8 mouse cellular contexts compared by ENCODE assay signal in the genomic region with DNA sequence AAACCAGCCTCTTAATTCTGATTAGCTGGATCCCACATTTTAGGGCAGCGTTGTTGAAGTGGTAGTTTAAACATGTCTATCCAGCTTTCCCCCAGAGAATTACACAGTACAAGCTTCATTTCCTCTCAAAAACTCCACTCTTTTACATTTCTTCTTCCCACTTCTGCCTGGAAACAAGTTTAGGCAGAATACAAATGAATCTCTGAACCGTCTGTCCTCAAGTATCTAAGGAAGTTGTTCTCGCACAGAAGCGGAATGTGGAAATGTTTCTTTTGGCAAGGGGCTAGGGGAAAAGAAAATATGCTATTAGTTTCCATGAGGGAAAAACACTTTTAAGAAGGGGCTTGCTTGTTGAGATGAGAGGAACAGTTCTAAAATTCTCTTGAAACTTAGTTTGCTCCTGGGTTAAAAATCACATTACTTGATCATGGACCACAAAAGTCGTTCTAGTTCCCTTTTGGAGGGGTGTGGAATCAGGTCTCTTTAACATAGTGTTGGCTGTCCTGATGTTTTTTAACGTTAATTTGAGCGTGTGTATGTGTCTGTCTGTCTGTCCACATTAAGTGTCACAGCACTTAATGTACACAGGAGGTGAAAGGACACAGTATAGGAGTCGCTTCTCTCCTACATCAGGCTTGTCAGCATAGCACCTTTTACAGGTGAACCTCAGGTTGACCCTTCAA. TPM values are rescaled to one million over a fixed set of nuclear protein-coding genes. Genes with fewer than 3 reads are reported as not detected.
DNase-seq lines count a peak whose midpoint lies in the region; ATAC-seq lines count a peak whose summit lies in the region.

No protein-coding gene starts in this region.

- H3K27me3 ChIP-seq in embryonic facial prominence, embryonic 12.5 days: no peaks in the 10 kb centered on the region
- no peaks in the 10 kb centered on the region for H3K27me3 ChIP-seq in hindbrain, embryonic 15.5 days
- H3K27me3 ChIP-seq in midbrain, embryonic 11.5 days (ENCODE audit: control insufficient read depth, insufficient read depth, low read length): no peaks in the 10 kb centered on the region

- ATAC-seq in embryonic facial prominence, embryonic 12.5 days (ENCODE audit: insufficient number of reproducible peaks, insufficient read depth, low FRiP score, low TSS enrichment): no peak
- no peak for ATAC-seq in hindbrain, embryonic 15.5 days (ENCODE audit: low FRiP score, low read depth)
- ATAC-seq in midbrain, embryonic 11.5 days (ENCODE audit: low FRiP score): no peak

- peak; percentile 66 to 68 for DNase-seq in heart, adult 18-20 months
- no peak for DNase-seq in heart, adult 11 months
- DNase-seq in midbrain, embryonic 11.5 days (ENCODE audit: low spot score, missing footprints): peak; percentile 79
- no peak for DNase-seq in urinary bladder, adult 2 months (ENCODE audit: low spot score)
- DNase-seq in adrenal gland, postnatal 10 days: no peak
- DNase-seq in right cerebral cortex, postnatal 36 days (ENCODE audit: low spot score in 2 of 2): no peak

- no peaks in the 10 kb centered on the region for H3K36me3 ChIP-seq in embryonic facial prominence, embryonic 12.5 days
- H3K36me3 ChIP-seq in hindbrain, embryonic 15.5 days: no peaks in the 10 kb centered on the region
- no peaks in the 10 kb centered on the region for H3K36me3 ChIP-seq in midbrain, embryonic 11.5 days (ENCODE audit: control insufficient read depth, insufficient read depth, low read length)

- WGBS in embryonic facial prominence, embryonic 12.5 days: 21% methylated on average over 8 of the region's 8 CpGs
- 31% methylated on average over 8 of the region's 8 CpGs for WGBS in hindbrain, embryonic 15.5 days
- whole genome bisulfite sequencing in midbrain, embryonic 11.5 days: 37% methylated on average over 8 of the region's 8 CpGs

- peak overlapping the region; percentile 100 for H3K27ac ChIP-seq in embryonic facial prominence, embryonic 12.5 days
- H3K27ac ChIP-seq in hindbrain, embryonic 15.5 days (replicated peaks): peak overlapping the region; percentile 100
- H3K27ac ChIP-seq in midbrain, embryonic 11.5 days (ENCODE audit: low read depth, low read length): peak overlapping the region; percentile 52

- H3K4me2 ChIP-seq in embryonic facial prominence, embryonic 12.5 days (replicated peaks): peak overlapping the region; percentile 58
- peak overlapping the region; percentile 59 for H3K4me2 ChIP-seq in hindbrain, embryonic 15.5 days
- peak overlapping the region; percentile 56 for H3K4me2 ChIP-seq in midbrain, embryonic 11.5 days

- peak overlapping the region; percentile 100 for H3K4me3 ChIP-seq in embryonic facial prominence, embryonic 12.5 days
- peak overlapping the region; percentile 86 for H3K4me3 ChIP-seq in hindbrain, embryonic 15.5 days
- peak overlapping the region; percentile 100 for H3K4me3 ChIP-seq in midbrain, embryonic 11.5 days (ENCODE audit: low read depth, low read length)

- H3K9ac ChIP-seq in embryonic facial prominence, embryonic 12.5 days: peak overlapping the region; percentile 69
- H3K9ac ChIP-seq in hindbrain, embryonic 15.5 days: peak overlapping the region; percentile 57
- H3K9ac ChIP-seq in midbrain, embryonic 11.5 days (ENCODE audit: low read length): peak overlapping the region; percentile 68

- no peaks in the 10 kb centered on the region for H3K9me3 ChIP-seq in embryonic facial prominence, embryonic 12.5 days
- H3K9me3 ChIP-seq in hindbrain, embryonic 15.5 days: no peaks in the 10 kb centered on the region
- H3K9me3 ChIP-seq in midbrain, embryonic 11.5 days (ENCODE audit: control insufficient read depth, low read length): no peaks in the 10 kb centered on the region

- H3K4me1 ChIP-seq in embryonic facial prominence, embryonic 12.5 days: peaks cover 6% of the 10 kb centered on the region; the same call in 1 of the 2 replicates
- peaks cover 9% of the 10 kb centered on the region for H3K4me1 ChIP-seq in hindbrain, embryonic 15.5 days (replicated peaks)
- H3K4me1 ChIP-seq in midbrain, embryonic 11.5 days (ENCODE audit: control insufficient read depth, insufficient read depth, low read length): peaks cover 2% of the 10 kb centered on the region; the same call in 1 of the 2 replicates

RNA-seq across cellular contexts. Expression of a gene that starts 17.7 kb away (rescaled TPM):
- total RNA-seq in heart, adult 18-20 months (2021): 10 to 100 TPM; 28.2 to 38.8 TPM
- 57.9 and 65.0 TPM in 2 replicates for polyA plus RNA-seq in embryonic facial prominence, embryonic 12.5 days (2016; fragmentation: Nextera tagmentation; extraction: Ambion mirVana)
- 34.9 and 37.2 TPM in 2 replicates for polyA plus RNA-seq in hindbrain, embryonic 15.5 days (2015; fragmentation: Nextera tagmentation; extraction: Ambion mirVana)
- polyA plus RNA-seq in midbrain, embryonic 11.5 days (2014; fragmentation: Nextera tagmentation; extraction: Ambion mirVana): 41.7 and 42.6 TPM in 2 replicates
- polyA plus RNA-seq in urinary bladder, adult 2 months (2012; rRNA removed): 25.6 and 27.3 TPM in 2 replicates
- 10 to 100 TPM; 42.8 to 62.0 TPM for total RNA-seq in adrenal gland, postnatal 10 days (2021)

Comparison
In these comparisons a context has a peak if more than half of its experiments do, and no peak if none do; other contexts are left out.
1. DNase-seq: peak in heart, adult 18-20 months (2 of 2) and midbrain, embryonic 11.5 days (single experiment); none in heart, adult 11 months (single experiment), urinary bladder, adult 2 months (single experiment), adrenal gland, postnatal 10 days (single experiment) and right cerebral cortex, postnatal 36 days (0 of 2).
2. Peak in every context shown above with its lines, with median percentiles within 50 percentile points of each other: H3K27ac ChIP-seq, H3K4me2 ChIP-seq, H3K4me3 ChIP-seq and H3K9ac ChIP-seq.